Mouse (Mus musculus) midbrain, embryonic 15.5 days (tissue): ENCODE data around the gene Mfn1. TPM values are rescaled to one million over a fixed set of nuclear protein-coding genes. Genes with fewer than 3 reads are reported as not detected.
A peak's percentile ranks its signal among the peaks of the same experiment; 100 is the strongest.

Source experiments
- ATAC-seq: fragments of 200-750 bp; cut with Nextera tagmentation; replicated peaks from 2 replicates; pipeline ENCODE4 v1.8.0; 2017; ENCODE audit warnings: moderate TSS enrichment
- H3K27ac ChIP-seq: fragments of 300-500 bp; sonication (generic); 2 replicates; pipeline ENCODE4 v1.5.1; 2015; ENCODE audit warnings: mild to moderate bottlenecking, inconsistent platforms
- H3K27me3 ChIP-seq: fragments of 300-500 bp; sonication (generic); replicated peaks from 2 replicates; pipeline ENCODE4 v1.6.1; 2015; ENCODE audit warnings: inconsistent platforms
- H3K36me3 ChIP-seq: fragments of 300-500 bp; sonication (generic); replicated peaks from 2 replicates; pipeline ENCODE4 v1.6.1; 2015; ENCODE audit warnings: inconsistent platforms
- H3K4me1 ChIP-seq: fragments of 300-500 bp; sonication (generic); 2 replicates; pipeline ENCODE4 v1.6.1; 2015; ENCODE audit warnings: inconsistent platforms
- H3K4me2 ChIP-seq: fragments of 300-500 bp; sonication (generic); 2 replicates; pipeline ENCODE4 v1.6.1; 2015; ENCODE audit warnings: inconsistent platforms, mild to moderate bottlenecking, moderate library complexity
- H3K4me3 ChIP-seq: fragments of 300-500 bp; sonication (generic); 2 replicates; pipeline ENCODE4 v1.5.1; 2015; ENCODE audit warnings: mild to moderate bottlenecking, inconsistent platforms
- H3K9ac ChIP-seq: fragments of 300-500 bp; sonication (generic); 2 replicates; pipeline ENCODE4 v1.6.1; 2015; ENCODE audit warnings: mild to moderate bottlenecking, inconsistent platforms
- H3K9me3 ChIP-seq: fragments of 300-500 bp; sonication (generic); 2 replicates; pipeline ENCODE4 v1.6.1; 2016; ENCODE audit warnings: inconsistent platforms
- WGBS: fragments of 180-500 bp; shearing (Covaris S2); methylation state at CpG from one replicate; pipeline ENCODE4 v1.1.7; 2015; ENCODE audit warnings: mixed read lengths; 5-methylcytosine and 5-hydroxymethylcytosine counted together
- polyA plus RNA-seq: library from polyadenylated mRNA; unstranded; fragments of >200 nt; fragmentation: Nextera tagmentation; extraction: Ambion mirVana; gene quantifications from 2 replicates; pipeline ENCODE4 v1.2.1, GENCODE M21; 2015

The Mfn1 gene
- polyA plus RNA-seq, 1 experiment from 2014 or later, result 34.1 TPM

DNA sequence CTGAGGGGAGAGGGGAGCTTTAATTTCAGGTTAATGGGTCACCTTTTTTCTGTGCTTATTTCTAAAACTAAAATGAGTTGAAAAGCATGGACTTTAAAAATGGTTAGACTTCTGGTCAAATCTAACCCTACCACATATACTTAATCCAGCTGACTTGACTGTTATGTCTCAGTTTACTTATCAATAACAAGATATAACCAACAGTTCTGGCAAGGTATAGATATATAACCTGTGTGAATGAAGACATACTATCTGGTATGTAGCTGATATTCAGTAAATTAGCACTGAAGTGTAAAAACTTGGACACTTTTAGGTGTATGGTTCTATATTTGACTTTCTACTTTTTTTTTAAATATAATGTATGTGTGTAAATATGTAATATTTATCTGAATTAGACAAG lies 15.7 kb upstream of the Mfn1 start:
- Histone ChIP-seq H3K4me2 (no peak overlapping the region), H3K9me3 (no peaks in the 10 kb centered on the region), H3K4me3 (no peak overlapping the region), H3K27ac (no peak overlapping the region), H3K36me3 (peaks cover 13% of the 10 kb centered on the region; the same call in 1 of the 2 replicates), H3K9ac (no peak overlapping the region), H3K27me3 (no peaks in the 10 kb centered on the region), H3K4me1 (peaks cover 39% of the 10 kb centered on the region)
- ATAC-seq, result no peak

- no peaks in the 10 kb centered on the region for H3K9me3 ChIP-seq
- H3K4me1 ChIP-seq, result peaks cover 10% of the 10 kb centered on the region
- H3K4me2 ChIP-seq, result no peak overlapping the region
- no peak for ATAC-seq
- H3K9ac ChIP-seq, result no peak overlapping the region
- H3K27ac ChIP-seq, result no peak overlapping the region
- H3K27me3 ChIP-seq, result no peaks in the 10 kb centered on the region
- 90% methylated on average over 4 of the region's 4 CpGs for WGBS
- H3K4me3 ChIP-seq, result no peak overlapping the region
- peaks cover 7% of the 10 kb centered on the region; the same call in 1 of the 2 replicates for H3K36me3 ChIP-seq
Measured at GRCm38 (mm10) chr3:32527181-32527580, 2.1 kb upstream of the Mfn1 start.

GRCm38 (mm10) chr3:32530041-32530440 lies 776 bp downstream of the Mfn1 start:
- 17% methylated on average over 5 of the region's 5 CpGs for WGBS
- ATAC-seq, result no peak
- Histone ChIP-seq H3K36me3 (peaks cover 3% of the 10 kb centered on the region; the same call in 1 of the 2 replicates), H3K27ac (no peak overlapping the region), H3K4me3 (peak overlapping the region; percentile 91), H3K9ac (peak overlapping the region; percentile 86; the same call in 1 of the 2 replicates), H3K27me3 (no peaks in the 10 kb centered on the region), H3K4me2 (peak overlapping the region; percentile 46), H3K4me1 (peaks cover 10% of the 10 kb centered on the region), H3K9me3 (no peaks in the 10 kb centered on the region)

DNA sequence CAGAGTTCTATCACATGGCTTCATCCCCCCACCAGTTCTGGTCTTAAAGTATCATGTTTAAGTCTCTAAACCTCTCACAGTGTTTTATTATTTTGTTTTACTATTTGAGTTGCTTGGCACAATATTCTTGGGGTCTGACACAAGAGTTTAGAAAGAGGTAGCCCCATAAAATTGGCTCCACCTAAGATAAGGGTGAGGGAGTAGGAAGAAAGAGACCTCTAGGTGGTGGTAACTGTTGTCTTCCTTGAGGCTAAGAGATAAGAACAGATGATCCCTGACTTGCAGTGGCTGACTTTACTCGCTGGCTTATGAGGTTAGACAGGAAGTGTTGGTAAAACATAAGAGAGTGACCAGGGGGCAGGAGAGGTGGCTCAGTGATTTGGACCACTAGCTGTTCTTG lies 6.4 kb downstream of the Mfn1 start:
- no peak overlapping the region for H3K27ac ChIP-seq
- H3K4me1 ChIP-seq, result no peaks in the 10 kb centered on the region
- WGBS, result 81% methylated on average over 1 of the region's 1 CpGs
- H3K4me2 ChIP-seq, result no peak overlapping the region
- no peaks in the 10 kb centered on the region for H3K9me3 ChIP-seq
- H3K4me3 ChIP-seq, result no peak overlapping the region
- H3K9ac ChIP-seq, result no peak overlapping the region
- ATAC-seq, result no peak
- no peaks in the 10 kb centered on the region for H3K27me3 ChIP-seq
- peaks cover 20% of the 10 kb centered on the region; the same call in 1 of the 2 replicates for H3K36me3 ChIP-seq

- Histone ChIP-seq H3K4me2 (no peak overlapping the region), H3K27ac (no peak overlapping the region), H3K9ac (no peak overlapping the region), H3K36me3 (peaks cover 28% of the 10 kb centered on the region; the same call in 1 of the 2 replicates), H3K4me1 (no peaks in the 10 kb centered on the region), H3K4me3 (no peak overlapping the region), H3K27me3 (no peaks in the 10 kb centered on the region), H3K9me3 (no peaks in the 10 kb centered on the region)
- 57% methylated on average over 1 of the region's 1 CpGs for WGBS
- ATAC-seq, result no peak
Measured at GRCm38 (mm10) chr3:32537556-32537955, 8.3 kb downstream of the Mfn1 start.

- H3K36me3 ChIP-seq, result peaks cover 30% of the 10 kb centered on the region; the same call in 1 of the 2 replicates
- H3K4me1 ChIP-seq, result no peaks in the 10 kb centered on the region
- no peak overlapping the region for H3K9ac ChIP-seq
- H3K4me2 ChIP-seq, result no peak overlapping the region
- WGBS, result 96% methylated on average over 5 of the region's 5 CpGs
- no peak for ATAC-seq
- H3K27me3 ChIP-seq, result no peaks in the 10 kb centered on the region
- no peaks in the 10 kb centered on the region for H3K9me3 ChIP-seq
- H3K27ac ChIP-seq, result no peak overlapping the region
- H3K4me3 ChIP-seq, result no peak overlapping the region
Measured at GRCm38 (mm10) chr3:32538091-32538490, 8.8 kb downstream of the Mfn1 start.

- no peaks in the 10 kb centered on the region for H3K4me1 ChIP-seq
- ATAC-seq, result no peak
- no peak overlapping the region for H3K4me3 ChIP-seq
- no peak overlapping the region for H3K27ac ChIP-seq
- H3K9me3 ChIP-seq, result no peaks in the 10 kb centered on the region
- H3K27me3 ChIP-seq, result no peaks in the 10 kb centered on the region
- H3K36me3 ChIP-seq, result peaks cover 27% of the 10 kb centered on the region
- H3K9ac ChIP-seq, result no peak overlapping the region
- H3K4me2 ChIP-seq, result no peak overlapping the region
- WGBS, result 100% methylated on average over 1 of the region's 1 CpGs
Measured at GRCm38 (mm10) chr3:32553061-32553460, 23.8 kb downstream of the Mfn1 start.

GRCm38 (mm10) chr3:32563401-32563800 lies 34.1 kb downstream of the Mfn1 start:
- Histone ChIP-seq H3K36me3 (peaks cover 30% of the 10 kb centered on the region), H3K27ac (no peak overlapping the region), H3K27me3 (no peaks in the 10 kb centered on the region), H3K4me2 (no peak overlapping the region), H3K9me3 (no peaks in the 10 kb centered on the region), H3K9ac (no peak overlapping the region), H3K4me1 (no peaks in the 10 kb centered on the region), H3K4me3 (no peak overlapping the region)
- 92% methylated on average over 6 of the region's 6 CpGs for WGBS
- no peak for ATAC-seq

GRCm38 (mm10) chr3:32573086-32573485 lies 43.8 kb downstream of the Mfn1 start:
- H3K4me2 ChIP-seq, result no peak overlapping the region
- H3K36me3 ChIP-seq, result peaks cover 47% of the 10 kb centered on the region
- no peak overlapping the region for H3K4me3 ChIP-seq
- no peaks in the 10 kb centered on the region for H3K9me3 ChIP-seq
- ATAC-seq, result no peak
- H3K27me3 ChIP-seq, result no peaks in the 10 kb centered on the region
- no peaks in the 10 kb centered on the region for H3K4me1 ChIP-seq
- WGBS, result 93% methylated on average over 2 of the region's 2 CpGs
- no peak overlapping the region for H3K27ac ChIP-seq
- H3K9ac ChIP-seq, result no peak overlapping the region

GRCm38 (mm10) chr3:32573881-32574280 lies 44.6 kb downstream of the Mfn1 start:
- no peak for ATAC-seq
- Histone ChIP-seq H3K4me1 (no peaks in the 10 kb centered on the region), H3K4me2 (no peak overlapping the region), H3K36me3 (peaks cover 39% of the 10 kb centered on the region), H3K4me3 (no peak overlapping the region), H3K27me3 (no peaks in the 10 kb centered on the region), H3K9ac (no peak overlapping the region), H3K27ac (no peak overlapping the region), H3K9me3 (no peaks in the 10 kb centered on the region)
- WGBS, result 33% methylated on average over 9 of the region's 9 CpGs

- H3K36me3 ChIP-seq, result peaks cover 32% of the 10 kb centered on the region
- WGBS, result 90% methylated on average over 3 of the region's 3 CpGs
- no peak overlapping the region for H3K9ac ChIP-seq
Measured at GRCm38 (mm10) chr3:32575151-32575550, 45.9 kb downstream of the Mfn1 start.

DNA sequence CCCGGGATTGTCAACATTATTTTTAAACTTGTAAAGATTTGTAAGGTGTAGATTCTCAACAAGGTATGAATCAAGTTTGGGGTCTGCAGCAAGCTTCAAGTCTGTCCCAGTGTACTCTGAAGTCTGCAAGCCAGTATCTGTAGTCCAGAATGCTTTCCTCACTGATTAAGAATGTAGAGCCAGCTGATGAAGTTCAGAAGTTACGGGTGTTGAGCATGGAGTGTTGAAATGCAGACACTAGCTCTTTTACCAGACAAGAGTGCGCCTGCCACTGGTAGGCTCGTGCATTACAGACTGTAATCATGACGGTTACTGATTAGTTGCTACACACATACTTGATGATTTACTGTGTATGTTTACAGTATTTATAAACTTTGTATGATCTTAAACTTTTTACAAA lies 49.5 kb downstream of the Mfn1 start:
- H3K4me2 ChIP-seq, result no peak overlapping the region

More at GRCm38 (mm10) chr3:32575151-32575550, 45.9 kb downstream of the Mfn1 start:
- Histone ChIP-seq H3K27ac (no peak overlapping the region), H3K4me1 (no peaks in the 10 kb centered on the region), H3K4me2 (no peak overlapping the region), H3K27me3 (no peaks in the 10 kb centered on the region), H3K9me3 (no peaks in the 10 kb centered on the region), H3K4me3 (no peak overlapping the region)
- no peak for ATAC-seq

GRCm38 (mm10) chr3:32580738-32581137 lies 51.5 kb downstream of the Mfn1 start:
- ATAC-seq, result no peak
- H3K9ac ChIP-seq, result no peak overlapping the region
- WGBS, result 87% methylated on average over 3 of the region's 3 CpGs
- H3K4me2 ChIP-seq, result no peak overlapping the region
- no peaks in the 10 kb centered on the region for H3K27me3 ChIP-seq
- H3K4me3 ChIP-seq, result no peak overlapping the region
- H3K4me1 ChIP-seq, result no peaks in the 10 kb centered on the region
- no peak overlapping the region for H3K27ac ChIP-seq
- H3K36me3 ChIP-seq, result peaks cover 16% of the 10 kb centered on the region; the same call in 1 of the 2 replicates
- H3K9me3 ChIP-seq, result no peaks in the 10 kb centered on the region

More for the DNA sequence above, 49.5 kb downstream of the Mfn1 start:
- H3K4me1 ChIP-seq, result no peaks in the 10 kb centered on the region
- H3K36me3 ChIP-seq, result peaks cover 23% of the 10 kb centered on the region
- no peak overlapping the region for H3K27ac ChIP-seq
- WGBS, result 92% methylated on average over 5 of the region's 5 CpGs
- H3K9ac ChIP-seq, result no peak overlapping the region
- no peak overlapping the region for H3K4me3 ChIP-seq
- no peak for ATAC-seq
- H3K9me3 ChIP-seq, result no peaks in the 10 kb centered on the region
- no peaks in the 10 kb centered on the region for H3K27me3 ChIP-seq
